Mouse (Mus musculus): ENCODE measurements around the gene Rps18. TPM values are rescaled to one million over a fixed set of nuclear protein-coding genes. Genes with fewer than 3 reads are reported as not detected.
"Not testable (repeated sequence)": the region's sequence is repeated elsewhere in the genome, so short reads cannot be mapped to it uniquely, and the experiment has no call there.

Rps18 gene
- total RNA-seq, 2 experiments from 2014 or later = 311 to 327 TPM

DNA sequence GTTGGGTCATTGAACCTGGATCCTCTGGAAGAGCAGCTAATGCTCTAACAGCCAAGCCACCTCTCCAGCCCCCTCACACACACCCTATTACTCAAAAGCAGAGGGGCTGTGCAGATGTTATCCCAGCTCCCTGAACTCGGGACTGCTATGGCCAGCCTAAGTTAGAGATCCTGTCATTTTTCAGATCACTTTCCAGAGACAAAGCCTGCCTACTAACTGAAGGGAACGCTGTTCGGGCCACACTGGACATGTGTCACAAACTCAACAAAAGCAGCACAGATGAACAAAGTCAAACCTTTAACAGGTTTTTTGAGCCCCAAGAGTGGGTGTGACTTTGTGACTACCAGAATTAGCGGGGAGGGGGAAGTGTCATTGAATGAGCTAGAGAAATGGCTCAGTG is 2.9 kb downstream of the Rps18 start:
- Histone ChIP-seq H3K27ac (no peak overlapping the region), H3K4me3 (no peak overlapping the region)
- no peak for TF ChIP-seq CTCF (IDR thresholded peaks at IDR 0.05)
- intact Hi-C loops (cut with DNase I) = no loop called here
- no peak for DNase-seq (ENCODE audit: extremely low spot score in 1 of 2, low spot score in 2 of 2)

DNA sequence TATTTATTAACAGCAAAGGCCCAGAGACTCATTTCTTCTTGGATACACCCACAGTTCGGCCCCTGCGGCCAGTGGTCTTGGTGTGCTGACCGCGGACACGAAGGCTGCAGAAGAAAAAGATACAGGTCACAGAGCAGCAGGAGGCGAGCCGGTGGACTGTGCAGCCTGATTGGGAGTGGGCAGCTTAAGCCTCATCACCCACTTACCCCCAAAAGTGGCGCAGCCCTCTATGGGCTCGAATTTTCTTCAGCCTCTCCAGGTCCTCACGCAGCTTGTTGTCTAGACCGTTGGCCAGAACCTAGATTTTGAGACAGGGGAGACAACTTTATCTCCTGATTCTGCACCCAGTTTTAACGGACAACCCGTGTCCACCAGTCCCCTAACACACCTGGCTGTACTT is 3.8 kb downstream of the Rps18 start:
- DNase-seq (ENCODE audit: extremely low spot score in 1 of 2, low spot score in 2 of 2); H3K27ac ChIP-seq; H3K4me3 ChIP-seq; intact Hi-C loops (cut with DNase I): not testable (repeated sequence)

DNA sequence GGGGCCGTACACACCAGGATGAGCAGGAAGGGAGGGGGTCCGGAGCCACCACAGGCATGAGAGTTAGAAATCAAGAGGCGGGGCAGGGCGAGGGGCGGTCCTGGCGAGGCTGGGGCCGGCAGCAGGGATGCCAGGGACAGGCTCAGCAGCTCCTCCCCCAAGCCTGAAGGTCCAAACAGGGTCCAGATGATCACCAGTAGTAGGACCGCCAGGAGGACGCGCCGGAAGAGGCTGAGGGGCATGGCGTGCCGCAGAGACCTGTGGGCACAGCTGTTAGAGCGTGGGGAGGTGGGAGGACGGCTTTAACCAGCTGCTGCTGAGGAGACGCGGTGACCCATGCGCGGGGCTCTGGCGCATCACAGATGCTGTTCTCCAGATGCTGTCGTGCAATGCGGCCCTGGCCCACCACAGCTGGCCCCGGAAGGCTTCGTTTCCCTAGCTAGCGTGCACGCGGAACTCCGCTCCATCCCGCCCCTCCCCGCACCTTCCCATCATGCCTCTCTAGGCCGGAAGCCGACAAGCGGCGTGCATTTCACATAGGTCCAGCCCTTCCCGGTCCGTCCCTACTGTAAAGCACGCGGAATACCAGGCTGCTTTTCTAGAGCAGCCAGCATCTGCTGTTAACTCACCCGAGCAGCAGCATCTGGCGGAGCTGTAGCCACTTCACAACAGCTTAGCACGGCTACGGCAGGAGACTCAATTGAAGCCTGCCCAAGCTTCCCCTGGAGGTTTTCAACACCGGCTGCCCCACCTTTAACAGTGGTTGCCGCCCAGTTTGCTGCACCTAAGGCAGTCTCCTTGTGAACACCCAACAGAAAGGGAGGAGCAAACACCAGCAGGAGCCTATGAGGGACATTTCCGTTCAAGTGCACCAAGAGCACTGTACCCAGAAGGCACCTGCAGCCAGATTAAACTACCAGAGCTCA is 4.5 kb downstream of the Rps18 start, which contains the start of gene B3galt4:
B3galt4 (minus strand) TSS at position 468 of the 926 bp plus-strand sequence.
- intact Hi-C loops (cut with DNase I) = loop anchor here (1.0 kb wide), 1 partner anchor 11 kb away; the partner anchor contains the start of genes Pfdn6 and Wdr46
- Histone ChIP-seq H3K27ac (peak within 1 kb of the TSS; percentile 93), H3K4me3 (peak within 1 kb of the TSS; percentile 66)
- peak; percentile 77 for DNase-seq (ENCODE audit: extremely low spot score in 1 of 2, low spot score in 2 of 2)
- TF ChIP-seq CTCF (IDR thresholded peaks at IDR 0.05) = no peak

DNA sequence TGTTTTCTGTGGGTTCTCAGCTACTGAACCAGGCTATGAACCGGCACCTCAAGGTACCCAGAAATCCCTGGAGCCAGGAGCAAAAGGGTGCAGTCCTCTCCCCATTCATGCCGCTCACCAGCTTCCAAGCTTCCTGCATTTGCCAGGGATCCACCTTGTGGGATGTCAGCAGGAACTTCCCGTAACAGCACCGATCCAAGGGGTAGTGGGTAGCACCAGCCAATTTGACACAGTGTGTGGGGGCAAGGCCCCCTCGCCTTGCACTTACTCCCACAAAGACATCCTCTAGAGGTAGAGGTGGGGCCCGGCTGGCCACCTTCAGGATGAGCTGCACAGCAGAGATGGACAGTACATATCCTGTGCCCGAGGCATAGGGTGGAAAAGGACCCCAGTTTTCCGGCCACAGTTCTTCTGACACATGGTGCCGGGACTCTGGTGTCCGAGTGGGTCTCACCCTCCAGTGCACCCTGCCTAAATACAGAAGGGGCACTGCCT is 5.6 kb downstream of the Rps18 start:
- DNase-seq (ENCODE audit: extremely low spot score in 1 of 2, low spot score in 2 of 2) = no peak
- Histone ChIP-seq H3K4me3 (peak overlapping the region; percentile 66), H3K27ac (peak overlapping the region; percentile 93)
- TF ChIP-seq CTCF (IDR thresholded peaks at IDR 0.05) = no peak
- intact Hi-C loops (cut with DNase I) = no loop called here

DNA sequence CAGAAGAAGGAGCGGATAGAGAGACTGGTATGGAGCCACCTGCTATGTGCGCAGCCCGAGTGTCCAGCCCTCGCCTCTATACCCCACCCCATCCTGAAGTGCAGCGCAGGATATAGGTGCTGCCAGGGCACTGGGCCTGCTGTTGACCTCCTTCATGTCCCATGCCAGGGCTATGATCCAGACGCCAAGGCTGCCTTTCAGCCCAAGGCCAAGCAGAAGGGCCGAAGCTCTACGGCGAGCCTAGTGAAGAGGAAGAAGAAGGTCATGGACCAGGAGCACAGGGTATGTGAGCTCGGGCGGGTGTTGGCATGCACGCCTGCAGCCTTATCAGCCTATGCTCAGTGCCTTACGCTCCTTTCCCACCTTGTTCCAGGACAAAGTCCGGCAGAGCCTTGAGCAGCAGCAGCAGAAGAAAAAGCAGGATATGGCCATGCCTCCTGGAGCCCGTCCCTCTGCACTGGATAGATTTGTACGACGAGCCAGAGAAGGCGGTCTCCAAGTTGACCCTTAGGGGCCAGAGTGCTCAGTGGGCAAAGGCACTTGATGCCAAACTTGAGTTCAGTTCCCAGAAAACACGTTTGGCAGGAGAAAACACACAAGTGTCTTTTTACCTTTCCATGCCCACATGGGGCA is 6.8 kb downstream of the Rps18 start:
- no peak overlapping the region for H3K4me3 ChIP-seq
- no peak for DNase-seq (ENCODE audit: extremely low spot score in 1 of 2, low spot score in 2 of 2)
- TF ChIP-seq CTCF (IDR thresholded peaks at IDR 0.05) = no peak
- intact Hi-C loops (cut with DNase I) = no loop called here
- H3K27ac ChIP-seq = no peak overlapping the region

DNA sequence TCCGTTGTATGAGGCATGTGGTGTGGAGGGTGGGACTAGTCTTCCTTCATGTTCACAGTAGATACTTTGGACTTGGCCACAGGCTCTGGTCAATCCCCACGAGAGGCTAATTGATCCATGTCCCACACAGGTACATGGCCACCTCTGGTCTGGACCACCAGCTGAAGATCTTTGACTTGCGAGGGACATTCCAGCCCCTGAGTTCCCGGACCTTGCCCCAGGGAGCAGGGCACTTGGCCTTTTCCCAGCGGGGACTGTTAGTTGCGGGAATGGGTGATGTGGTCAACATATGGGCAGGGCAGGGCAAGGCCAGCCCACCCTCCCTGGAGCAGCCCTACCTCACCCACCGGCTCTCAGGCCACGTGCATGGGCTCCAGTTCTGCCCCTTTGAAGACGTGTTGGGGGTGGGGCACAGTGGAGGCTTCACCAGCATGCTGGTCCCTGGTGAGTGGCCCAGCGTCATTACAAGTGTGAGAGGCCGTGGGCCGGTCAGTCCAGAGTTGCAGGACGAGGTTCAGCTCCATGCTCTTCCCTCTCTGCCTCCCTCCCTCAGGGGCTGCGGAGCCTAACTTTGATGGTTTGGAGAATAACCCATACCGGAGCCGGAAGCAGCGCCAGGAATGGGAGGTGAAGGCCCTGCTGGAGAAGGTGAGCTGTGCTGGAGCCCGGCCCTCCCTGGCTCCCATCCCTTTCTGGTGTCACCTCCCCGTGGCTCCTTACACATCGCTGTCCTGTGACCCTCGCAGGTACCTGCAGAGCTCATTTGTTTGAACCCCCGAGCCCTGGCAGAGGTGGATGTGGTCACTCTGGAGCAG is 7.5 kb downstream of the Rps18 start:
- TF ChIP-seq CTCF (IDR thresholded peaks at IDR 0.05) = no peak
- no peak for DNase-seq (ENCODE audit: extremely low spot score in 1 of 2, low spot score in 2 of 2)
- intact Hi-C loops (cut with DNase I) = no loop called here
- no peak overlapping the region; the same call in 1 of the 2 replicates for H3K27ac ChIP-seq
- H3K4me3 ChIP-seq = no peak overlapping the region

DNA sequence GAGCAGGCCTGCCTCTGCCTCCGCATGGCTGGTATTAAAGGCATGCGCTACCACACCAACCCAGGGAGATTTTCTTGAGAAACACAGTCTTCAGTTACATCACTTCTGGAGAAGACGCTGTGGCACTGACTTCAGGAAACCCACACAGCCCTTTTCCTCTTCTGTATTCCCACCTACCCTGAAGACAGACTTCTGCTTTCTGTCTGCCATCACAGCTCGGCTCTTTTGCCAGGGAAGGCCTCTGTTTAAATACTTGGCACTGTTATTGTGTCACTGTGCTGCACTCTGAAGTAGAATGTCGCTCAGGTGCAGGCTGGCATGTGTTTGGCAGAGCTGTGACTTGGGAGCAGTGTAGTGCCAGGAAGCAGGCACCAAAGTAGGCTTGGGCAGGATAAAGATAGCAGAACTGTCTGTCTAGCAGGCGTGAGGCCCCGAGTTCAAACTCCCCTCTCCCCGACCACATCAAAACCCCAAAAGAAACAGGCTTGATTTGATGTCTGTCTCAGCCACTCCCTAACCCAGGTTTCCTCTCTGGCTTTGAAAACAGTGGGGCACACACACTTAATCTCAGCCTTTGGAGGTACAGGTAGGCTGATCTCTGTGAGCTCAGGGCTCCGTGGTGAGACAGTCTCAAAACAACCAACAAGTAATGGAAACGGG is 8.2 kb downstream of the Rps18 start:
- intact Hi-C loops (cut with DNase I) = no loop called here
- TF ChIP-seq CTCF (IDR thresholded peaks at IDR 0.05) = no peak
- Histone ChIP-seq H3K4me3 (no peak overlapping the region), H3K27ac (no peak overlapping the region; the same call in 1 of the 2 replicates)
- DNase-seq (ENCODE audit: extremely low spot score in 1 of 2, low spot score in 2 of 2) = no peak

DNA sequence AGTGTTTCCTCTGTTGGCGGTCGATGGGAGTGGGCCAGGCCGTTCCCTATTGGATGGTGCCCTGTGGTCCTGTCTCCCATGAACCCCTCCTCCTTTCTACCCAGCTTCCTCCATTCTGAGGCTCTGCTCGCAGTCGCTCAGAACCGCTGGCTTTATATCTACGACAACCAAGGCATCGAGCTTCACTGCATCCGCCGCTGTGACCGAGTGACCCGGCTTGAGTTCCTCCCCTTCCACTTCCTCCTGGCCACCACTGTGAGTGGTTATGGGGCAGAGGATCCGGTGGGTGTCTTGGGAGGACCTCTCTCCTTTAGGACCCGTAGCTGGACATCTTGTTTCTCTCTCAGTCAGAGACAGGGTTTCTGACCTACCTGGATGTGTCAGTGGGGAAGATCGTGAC is 12.3 kb downstream of the Rps18 start:
- DNase-seq (ENCODE audit: extremely low spot score in 1 of 2, low spot score in 2 of 2) = no peak
- intact Hi-C loops (cut with DNase I) = no loop called here
- no peak for TF ChIP-seq CTCF (IDR thresholded peaks at IDR 0.05)

DNA sequence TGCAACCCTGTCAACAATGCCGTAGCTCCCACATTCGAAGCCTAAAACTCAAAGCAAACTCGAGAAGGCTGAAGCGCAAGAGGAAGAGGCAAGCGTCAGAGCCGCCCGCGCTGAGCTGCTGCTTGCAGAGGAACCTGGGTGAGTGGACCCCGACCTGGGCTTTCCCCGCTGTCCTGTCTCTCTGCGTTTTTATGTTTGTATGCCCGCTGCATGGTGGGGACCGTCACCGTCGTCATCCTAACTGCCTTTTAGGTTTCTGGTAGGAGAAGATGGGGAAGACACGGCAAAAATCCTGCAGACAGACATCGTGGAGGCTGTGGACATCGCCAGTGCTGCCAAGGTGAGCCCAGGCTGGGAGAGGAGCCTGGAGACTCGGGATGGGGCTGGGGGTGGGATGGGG is 14.4 kb downstream of the Rps18 start:
- no peak for TF ChIP-seq CTCF (IDR thresholded peaks at IDR 0.05)
- no peak for DNase-seq (ENCODE audit: extremely low spot score in 1 of 2, low spot score in 2 of 2)
- Histone ChIP-seq H3K4me3 (peak overlapping the region; percentile 75), H3K27ac (no peak overlapping the region)
- intact Hi-C loops (cut with DNase I) = no loop called here

More for the DNA sequence above, 12.3 kb downstream of the Rps18 start:
- Histone ChIP-seq H3K4me3 (no peak overlapping the region), H3K27ac (no peak overlapping the region)

DNA sequence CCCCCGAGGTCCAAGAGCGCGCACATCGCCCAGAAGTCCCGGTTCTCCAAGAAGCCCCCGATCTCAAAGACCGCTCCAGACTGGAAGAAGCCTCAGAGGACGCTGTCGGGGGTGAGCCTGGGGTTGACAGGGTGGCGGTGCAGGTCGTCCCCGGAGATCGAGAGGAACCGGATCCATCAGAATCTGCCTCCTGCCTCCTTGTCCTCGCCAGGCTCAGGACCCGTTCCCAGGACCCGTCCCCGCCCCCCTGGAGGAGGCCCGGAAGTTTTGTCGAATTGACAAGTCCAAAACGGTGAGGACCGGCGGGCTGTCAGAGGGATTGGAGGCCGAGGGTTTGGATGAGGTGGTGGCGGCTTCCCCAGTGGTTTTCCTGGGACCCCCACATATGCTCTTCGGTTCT is 14.8 kb downstream of the Rps18 start:
- intact Hi-C loops (cut with DNase I) = loop anchor here (1.0 kb wide), 2 partner anchors 10 to 14 kb away; partner anchors contain the start of genes B3galt4 and Vps52
- Histone ChIP-seq H3K27ac (no peak overlapping the region), H3K4me3 (peak overlapping the region; percentile 75)
- DNase-seq (ENCODE audit: extremely low spot score in 1 of 2, low spot score in 2 of 2) = no peak
- no peak for TF ChIP-seq CTCF (IDR thresholded peaks at IDR 0.05)
